Mouse (Mus musculus): Measurements from ENCODE around the gene Map3k4.

Map3k4 gene

GRCm38 (mm10) chr17:12184283-12184682, 134.3 kb downstream of the Map3k4 start:
- DNase-seq (ENCODE audit: low read depth, low spot score) = no peak

GRCm38 (mm10) chr17:12182702-12183485, 135.7 kb downstream of the Map3k4 start:
- DNase-seq (ENCODE audit: low read depth, low spot score) = no peak

- DNase-seq (ENCODE audit: low read depth, low spot score) = no peak
Measured at GRCm38 (mm10) chr17:12179766-12180165, 138.8 kb downstream of the Map3k4 start.

GRCm38 (mm10) chr17:12179339-12179738, 139.3 kb downstream of the Map3k4 start:
- no peak for DNase-seq (ENCODE audit: low read depth, low spot score)
